Mouse (Mus musculus): ENCODE measurements around the gene Spon1. TPM values are rescaled to one million over a fixed set of nuclear protein-coding genes. Genes with fewer than 3 reads are reported as not detected.
A peak's percentile ranks its signal among the peaks of the same experiment; 100 is the strongest.

Spon1 gene
- polyA plus RNA-seq, 1 experiment: 20.1 TPM

DNA sequence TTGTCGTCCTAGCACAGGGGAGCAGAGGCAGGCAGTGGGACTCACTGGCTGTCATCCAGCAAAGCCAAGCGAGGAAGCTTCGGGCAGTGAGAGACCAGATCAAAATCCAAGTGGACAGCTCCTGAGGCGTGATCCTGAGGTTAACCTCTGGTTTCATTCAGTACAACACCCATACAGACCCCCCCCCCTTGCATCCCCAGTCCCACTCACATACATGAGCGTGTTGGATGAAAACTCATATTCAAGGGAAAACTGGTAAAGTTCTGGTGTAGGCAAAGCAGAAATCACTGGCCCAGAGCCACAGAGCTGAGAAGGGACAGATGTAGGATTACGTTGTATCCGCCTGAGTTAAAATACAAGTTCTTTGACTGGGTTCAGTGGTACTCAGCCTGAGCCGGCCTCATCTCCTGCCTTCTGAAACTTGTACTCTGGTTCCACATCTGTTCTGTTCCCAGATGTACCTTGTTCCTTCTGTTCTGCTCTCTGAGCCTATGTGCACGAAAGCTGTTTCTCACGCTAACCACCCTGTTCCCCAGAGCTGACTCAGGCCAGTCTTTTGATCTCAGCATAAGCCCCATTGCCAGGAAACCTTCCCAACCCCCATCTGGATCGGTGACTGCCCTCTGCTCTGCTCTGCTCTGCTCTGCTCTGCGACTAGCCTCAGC, 143.5 kb downstream of the Spon1 start:
- WGBS: 29% methylated on average over 12 of the region's 12 CpGs
- Histone ChIP-seq H3K27ac (ENCODE audit: insufficient read depth, low read depth, low read length) (peak overlapping the region; percentile 45; the same call in 1 of the 2 replicates), H3K36me3 (ENCODE audit: control insufficient read depth, insufficient read depth, low read length) (no peaks in the 10 kb centered on the region), H3K4me1 (ENCODE audit: control insufficient read depth, insufficient read depth, low read length) (peaks cover 3% of the 10 kb centered on the region; the same call in 1 of the 2 replicates), H3K27me3 (replicated peaks; ENCODE audit: control insufficient read depth, insufficient read depth, low read length) (no peaks in the 10 kb centered on the region), H3K4me3 (ENCODE audit: insufficient read depth, low read depth, low read length) (no peak overlapping the region)
- DNase-seq: peak; percentile 82
- no peak for TF ChIP-seq POLR2A (IDR thresholded peaks at IDR 0.05; ENCODE audit: low read depth, low read length)
- no peak for TF ChIP-seq CTCF (conservative IDR thresholded peaks at IDR 0.05; ENCODE audit: insufficient read depth, insufficient read length, low read depth, low read length)

DNA sequence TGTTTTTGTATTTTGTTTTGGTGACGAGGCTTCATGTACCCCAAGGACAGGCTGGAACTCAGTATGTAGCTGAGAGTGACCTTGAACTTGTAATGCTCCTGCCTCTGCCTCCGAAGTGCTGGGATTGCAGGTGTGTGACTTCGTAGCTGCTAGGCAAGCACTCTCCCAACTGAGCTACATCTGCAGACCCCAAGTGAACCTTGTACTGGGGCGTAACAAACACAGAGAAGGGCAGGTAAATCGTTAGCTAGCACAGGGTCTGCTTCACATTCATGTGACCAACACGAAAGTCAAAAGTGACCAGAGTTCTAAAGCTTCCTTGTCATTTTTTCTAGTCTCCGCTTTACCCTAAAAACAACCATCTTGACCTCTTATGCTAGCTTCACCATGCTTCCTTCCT, 145.1 kb downstream of the Spon1 start:
- Histone ChIP-seq H3K36me3 (ENCODE audit: control insufficient read depth, insufficient read depth, low read length) (no peaks in the 10 kb centered on the region), H3K27me3 (replicated peaks; ENCODE audit: control insufficient read depth, insufficient read depth, low read length) (no peaks in the 10 kb centered on the region), H3K4me1 (ENCODE audit: control insufficient read depth, insufficient read depth, low read length) (peaks cover 3% of the 10 kb centered on the region; the same call in 1 of the 2 replicates), H3K4me3 (ENCODE audit: insufficient read depth, low read depth, low read length) (no peak overlapping the region), H3K27ac (ENCODE audit: insufficient read depth, low read depth, low read length) (no peak overlapping the region)
- no peak for TF ChIP-seq POLR2A (IDR thresholded peaks at IDR 0.05; ENCODE audit: low read depth, low read length)
- TF ChIP-seq CTCF (conservative IDR thresholded peaks at IDR 0.05; ENCODE audit: insufficient read depth, insufficient read length, low read depth, low read length): no peak
- DNase-seq: peak; percentile 86
- 63% methylated on average over 7 of the region's 7 CpGs for WGBS

DNA sequence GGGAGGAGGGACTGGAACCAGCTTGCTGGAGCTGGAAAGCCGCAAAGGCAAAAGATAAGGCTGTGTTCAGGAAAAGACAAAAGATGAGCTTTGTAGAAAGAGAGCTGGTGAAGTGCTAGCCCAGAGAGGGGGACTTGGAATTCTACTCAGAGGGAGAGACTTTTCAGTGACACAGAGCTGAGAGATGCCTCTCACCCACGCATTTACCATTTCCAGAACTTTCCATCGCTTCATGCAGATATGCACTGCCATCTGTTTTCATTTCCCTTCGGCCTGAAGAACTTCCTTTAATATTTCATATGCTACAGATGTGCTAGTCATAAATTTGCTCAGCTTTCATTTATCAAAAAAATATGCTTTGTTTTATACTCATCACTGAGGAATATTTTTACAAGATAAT, 150.1 kb downstream of the Spon1 start:
- TF ChIP-seq POLR2A (IDR thresholded peaks at IDR 0.05; ENCODE audit: low read depth, low read length) (no peak), CTCF (conservative IDR thresholded peaks at IDR 0.05; ENCODE audit: insufficient read depth, insufficient read length, low read depth, low read length) (no peak)
- H3K27me3 ChIP-seq (replicated peaks; ENCODE audit: control insufficient read depth, insufficient read depth, low read length): no peaks in the 10 kb centered on the region
- no peak for DNase-seq

DNA sequence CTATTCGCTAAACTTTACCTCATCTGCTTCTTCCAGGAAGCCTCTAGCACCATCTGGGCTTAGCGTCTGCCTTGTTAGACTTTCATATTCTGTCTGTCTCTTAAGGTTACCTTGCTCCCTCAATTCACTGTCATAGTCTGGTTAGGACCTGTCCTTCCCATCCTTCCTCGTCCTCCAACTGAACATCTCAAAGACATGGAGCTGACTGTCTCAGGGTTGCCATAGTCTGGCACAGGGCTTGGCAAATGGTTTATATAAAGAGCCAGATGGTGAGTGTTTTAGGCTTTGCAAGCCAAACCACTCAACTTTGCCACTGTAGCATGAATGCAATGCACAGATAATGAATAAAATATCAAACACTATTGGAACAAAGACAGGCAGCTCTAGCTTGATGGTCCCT, 153.1 kb downstream of the Spon1 start:
- no peaks in the 10 kb centered on the region for H3K36me3 ChIP-seq (ENCODE audit: control insufficient read depth, insufficient read depth, low read length)
- no peak overlapping the region for H3K27ac ChIP-seq (ENCODE audit: insufficient read depth, low read depth, low read length)
- WGBS: 92% methylated on average over 3 of the region's 3 CpGs
- no peak overlapping the region for H3K4me3 ChIP-seq (ENCODE audit: insufficient read depth, low read depth, low read length)
- TF ChIP-seq POLR2A (IDR thresholded peaks at IDR 0.05; ENCODE audit: low read depth, low read length): no peak
- no peak for TF ChIP-seq CTCF (conservative IDR thresholded peaks at IDR 0.05; ENCODE audit: insufficient read depth, insufficient read length, low read depth, low read length)
- H3K27me3 ChIP-seq (replicated peaks; ENCODE audit: control insufficient read depth, insufficient read depth, low read length): no peaks in the 10 kb centered on the region
- no peaks in the 10 kb centered on the region for H3K4me1 ChIP-seq (ENCODE audit: control insufficient read depth, insufficient read depth, low read length)
- DNase-seq: no peak

More for the DNA sequence above, 150.1 kb downstream of the Spon1 start:
- 62% methylated on average over 4 of the region's 4 CpGs for WGBS
- Histone ChIP-seq H3K36me3 (ENCODE audit: control insufficient read depth, insufficient read depth, low read length) (no peaks in the 10 kb centered on the region), H3K4me3 (ENCODE audit: insufficient read depth, low read depth, low read length) (no peak overlapping the region), H3K4me1 (ENCODE audit: control insufficient read depth, insufficient read depth, low read length) (no peaks in the 10 kb centered on the region), H3K27ac (ENCODE audit: insufficient read depth, low read depth, low read length) (no peak overlapping the region)

DNA sequence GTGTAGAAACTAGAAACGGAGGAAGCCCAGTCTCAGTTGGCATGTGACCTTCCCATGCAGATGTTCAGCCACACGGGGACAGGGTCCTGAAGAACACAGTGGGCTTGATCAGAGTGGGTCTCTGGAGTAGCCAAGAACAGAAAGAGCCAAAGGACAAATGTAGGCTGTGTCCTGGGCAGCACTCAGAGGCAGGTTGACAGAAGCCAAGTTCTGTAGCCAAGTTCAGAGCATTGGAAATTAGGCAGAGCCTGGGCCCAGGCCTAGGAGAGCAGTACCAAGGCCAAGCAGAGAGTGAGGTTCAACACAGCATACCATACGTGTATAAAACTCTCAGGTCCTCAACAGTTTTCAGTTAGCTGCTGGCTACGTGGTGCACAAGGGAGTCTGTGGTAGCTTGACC, 153.7 kb downstream of the Spon1 start:
- no peak overlapping the region for H3K27ac ChIP-seq (ENCODE audit: insufficient read depth, low read depth, low read length)
- H3K4me1 ChIP-seq (ENCODE audit: control insufficient read depth, insufficient read depth, low read length): no peaks in the 10 kb centered on the region
- no peaks in the 10 kb centered on the region for H3K36me3 ChIP-seq (ENCODE audit: control insufficient read depth, insufficient read depth, low read length)
- no peaks in the 10 kb centered on the region for H3K27me3 ChIP-seq (replicated peaks; ENCODE audit: control insufficient read depth, insufficient read depth, low read length)
- TF ChIP-seq CTCF (conservative IDR thresholded peaks at IDR 0.05; ENCODE audit: insufficient read depth, insufficient read length, low read depth, low read length) (no peak), POLR2A (IDR thresholded peaks at IDR 0.05; ENCODE audit: low read depth, low read length) (no peak)
- no peak overlapping the region for H3K4me3 ChIP-seq (ENCODE audit: insufficient read depth, low read depth, low read length)
- 82% methylated on average over 4 of the region's 4 CpGs for WGBS
- DNase-seq: no peak

DNA sequence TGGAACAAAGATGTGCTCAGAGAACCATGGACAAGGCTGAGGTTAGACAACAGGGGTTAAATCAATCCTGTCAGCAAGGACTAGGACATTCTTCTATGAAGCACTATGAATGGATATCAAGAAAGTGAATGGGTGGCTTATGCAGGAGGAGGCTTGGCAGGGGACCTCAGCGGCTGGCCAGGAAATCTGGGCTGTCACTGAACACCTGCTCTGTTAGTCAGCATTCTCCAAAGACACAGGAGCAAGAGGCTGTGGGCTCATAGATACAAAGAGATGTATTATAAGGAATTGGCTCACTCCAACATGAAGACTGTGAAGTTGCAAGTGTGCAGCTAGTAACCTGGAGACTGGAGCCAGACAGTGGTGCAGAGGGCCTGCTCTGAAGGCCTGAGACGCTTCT, 154.3 kb downstream of the Spon1 start:
- DNase-seq: no peak
- H3K27ac ChIP-seq (ENCODE audit: insufficient read depth, low read depth, low read length): no peak overlapping the region
- no peaks in the 10 kb centered on the region for H3K4me1 ChIP-seq (ENCODE audit: control insufficient read depth, insufficient read depth, low read length)
- no peak overlapping the region for H3K4me3 ChIP-seq (ENCODE audit: insufficient read depth, low read depth, low read length)
- whole genome bisulfite sequencing: 88% methylated on average over 2 of the region's 2 CpGs
- no peaks in the 10 kb centered on the region for H3K27me3 ChIP-seq (replicated peaks; ENCODE audit: control insufficient read depth, insufficient read depth, low read length)
- no peaks in the 10 kb centered on the region for H3K36me3 ChIP-seq (ENCODE audit: control insufficient read depth, insufficient read depth, low read length)
- no peak for TF ChIP-seq POLR2A (IDR thresholded peaks at IDR 0.05; ENCODE audit: low read depth, low read length)
- no peak for TF ChIP-seq CTCF (conservative IDR thresholded peaks at IDR 0.05; ENCODE audit: insufficient read depth, insufficient read length, low read depth, low read length)

DNA sequence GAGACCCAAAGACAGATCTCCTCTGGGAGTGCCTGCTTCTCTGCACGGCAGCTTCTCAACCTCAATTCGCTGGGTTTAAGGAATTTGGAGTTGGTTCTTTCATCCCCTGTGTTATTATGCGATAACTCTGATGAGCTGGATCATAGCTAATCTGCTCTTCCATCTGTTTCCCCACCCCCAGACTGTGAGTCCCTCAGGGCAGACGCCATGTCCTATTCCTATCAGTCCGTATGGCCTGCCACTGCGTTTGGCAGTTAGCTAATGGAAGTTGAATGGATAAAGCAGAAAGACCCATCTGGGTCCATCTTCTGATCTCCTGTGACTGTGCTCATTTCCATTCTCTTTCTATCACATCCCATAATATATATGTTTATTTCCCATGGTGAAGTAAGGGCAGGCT, 158.8 kb downstream of the Spon1 start:
- H3K27ac ChIP-seq (ENCODE audit: insufficient read depth, low read depth, low read length): no peak overlapping the region
- no peaks in the 10 kb centered on the region for H3K4me1 ChIP-seq (ENCODE audit: control insufficient read depth, insufficient read depth, low read length)
- no peak overlapping the region for H3K4me3 ChIP-seq (ENCODE audit: insufficient read depth, low read depth, low read length)
- H3K27me3 ChIP-seq (replicated peaks; ENCODE audit: control insufficient read depth, insufficient read depth, low read length): no peaks in the 10 kb centered on the region
- H3K36me3 ChIP-seq (ENCODE audit: control insufficient read depth, insufficient read depth, low read length): no peaks in the 10 kb centered on the region
- DNase-seq: no peak
- 89% methylated on average over 6 of the region's 6 CpGs for WGBS
- TF ChIP-seq POLR2A (IDR thresholded peaks at IDR 0.05; ENCODE audit: low read depth, low read length) (no peak), CTCF (conservative IDR thresholded peaks at IDR 0.05; ENCODE audit: insufficient read depth, insufficient read length, low read depth, low read length) (no peak)

All from kidney, adult 2 months (tissue).